Mouse (Mus musculus) heart, postnatal 25 days (tissue): ENCODE results near the gene Tat. TPM values are rescaled to one million over a fixed set of nuclear protein-coding genes. Genes with fewer than 3 reads are reported as not detected.

Source experiments
- DNase-seq: peaks from one replicate; pipeline ENCODE4 v3.0.0; 2022; ENCODE audit warnings: low spot score
- intact Hi-C: fragments of 180-260 bp; cut with DNase I; formaldehyde crosslinking; loops from one replicate; pipeline ENCODE4 v1.15.1; 2025
- total RNA-seq, 2 experiments: library from RNA; stranded (reverse); gene quantifications; 2 replicates each; pipeline ENCODE4 v1.2.3; 2021

The Tat gene
- under 1 TPM; 0.78 to 0.83 TPM for total RNA-seq

DNA sequence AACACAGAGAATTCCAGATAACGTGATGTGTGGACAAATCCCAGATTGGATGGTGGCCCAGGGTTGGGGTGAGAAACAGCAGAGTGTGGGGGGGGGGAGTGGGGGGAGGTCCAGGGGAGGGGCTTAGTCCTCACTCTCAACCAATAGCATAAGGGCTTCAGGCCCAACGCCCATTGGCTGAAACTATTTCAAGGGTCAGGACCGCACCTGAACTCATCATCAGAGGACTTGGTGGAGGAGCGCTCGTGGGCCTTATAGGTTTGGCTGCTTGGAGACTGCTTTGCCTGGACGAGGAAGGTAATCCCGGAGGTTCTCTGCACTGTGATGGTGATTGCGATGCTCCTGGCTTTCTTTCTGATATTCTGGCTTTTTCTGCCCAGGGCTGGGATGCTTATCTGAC, at the start of gene Tat:
Tat (plus strand) TSS at position 214 of the 400 bp plus-strand sequence.
- intact Hi-C loops: no loop called here
- no peak for DNase-seq

DNA sequence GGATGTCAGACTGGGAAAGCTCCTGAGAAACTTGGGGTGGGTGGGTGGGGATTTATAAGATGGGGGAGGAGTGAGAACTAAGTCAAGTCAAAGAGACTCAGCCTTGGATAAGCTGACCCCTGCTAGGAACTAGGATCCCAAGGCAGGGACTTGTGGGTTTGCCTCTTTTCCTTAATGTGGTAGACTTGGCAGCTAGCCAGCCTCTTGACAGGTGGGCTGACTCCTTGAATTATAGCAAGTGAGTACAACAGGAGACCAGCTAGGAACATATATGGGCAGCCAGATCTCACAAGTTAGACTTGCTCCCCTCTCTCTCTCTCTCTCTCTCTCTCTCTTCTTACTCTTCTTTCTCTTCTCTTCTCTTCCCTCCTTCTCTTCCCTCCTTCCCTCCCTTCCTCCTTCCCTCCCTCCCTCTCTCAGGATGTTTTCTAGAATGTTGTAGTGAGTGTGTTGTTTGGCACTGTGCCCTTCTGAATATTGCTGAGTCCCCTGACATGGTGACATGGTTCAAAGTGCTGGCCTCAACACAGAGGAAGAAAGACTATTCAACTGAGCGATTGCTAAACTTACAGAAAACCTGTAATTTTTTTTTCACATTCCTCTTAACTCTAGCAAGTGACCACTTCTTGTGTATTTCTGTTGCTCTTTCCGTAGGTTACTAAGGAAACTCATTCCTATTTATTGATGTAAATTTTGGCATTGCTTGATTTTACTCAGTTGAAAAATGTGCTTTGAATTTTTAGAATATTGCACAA, 48.5 kb upstream of the Tat start:
- no peak for DNase-seq
- intact Hi-C loops: no loop called here

DNA sequence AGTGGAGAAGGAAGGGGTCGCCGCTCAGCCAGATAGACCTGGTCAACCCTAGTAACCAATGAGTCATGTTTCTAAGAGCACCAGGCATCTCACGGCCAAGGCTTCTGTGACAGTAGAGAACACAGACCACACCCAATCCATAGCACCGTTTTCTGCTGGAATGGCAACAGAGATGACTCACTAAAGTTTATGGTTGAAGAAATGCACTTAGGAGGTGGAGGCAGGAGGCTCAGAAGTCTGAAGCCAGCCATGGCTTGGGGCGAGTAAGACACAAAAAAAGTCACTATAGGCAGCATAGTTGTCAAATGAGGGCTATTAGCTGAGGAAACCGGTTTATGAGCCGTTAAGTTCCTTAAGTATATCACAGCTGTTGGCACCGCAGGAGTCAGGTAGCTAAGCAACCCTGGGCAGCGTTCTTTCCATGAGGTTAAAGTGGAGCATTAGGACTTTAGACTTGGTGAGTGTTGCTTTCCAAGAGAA, 45.0 kb upstream of the Tat start:
- intact Hi-C loops: no loop called here
- no peak for DNase-seq

DNA sequence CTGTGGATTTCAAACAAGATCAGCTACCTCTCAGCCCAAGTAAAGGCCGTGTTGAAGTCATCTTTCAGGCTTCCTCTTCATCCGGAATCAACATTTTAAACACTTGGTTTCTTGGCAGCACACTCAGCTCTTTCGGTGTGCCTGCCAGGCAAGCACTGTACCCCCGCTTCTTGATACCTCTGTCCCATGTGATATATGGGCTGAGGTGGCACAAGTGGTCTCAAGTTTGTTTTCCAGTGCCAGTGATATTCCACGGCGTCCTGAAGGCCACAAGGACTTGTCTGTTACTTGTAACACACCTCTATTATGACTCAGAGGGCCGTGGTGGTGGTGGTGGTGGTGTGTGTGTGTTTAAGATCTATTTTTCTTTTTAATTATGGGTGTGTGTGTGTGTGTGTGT, 44.5 kb upstream of the Tat start:
- DNase-seq: no peak
- intact Hi-C loops: no loop called here

DNA sequence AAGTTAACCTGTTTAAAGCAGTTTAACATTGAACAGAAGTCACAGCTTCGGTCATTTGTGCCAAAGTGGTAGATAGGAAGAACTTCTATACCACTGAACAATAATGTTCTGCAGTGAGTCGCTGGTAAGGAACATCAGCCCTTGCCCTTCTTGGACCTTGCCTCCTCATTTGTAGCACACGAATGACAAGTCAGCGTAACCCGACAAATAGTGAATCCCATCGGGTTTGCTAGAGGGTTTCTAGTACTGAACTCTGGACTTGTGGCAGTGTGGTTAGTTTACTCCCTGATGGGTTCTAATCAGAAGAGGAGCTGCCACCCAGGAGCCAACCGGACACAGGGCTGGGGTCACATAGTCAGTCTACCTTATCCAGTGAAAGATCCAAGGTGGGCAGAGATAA, 44.0 kb upstream of the Tat start:
- intact Hi-C loops: no loop called here
- no peak for DNase-seq

DNA sequence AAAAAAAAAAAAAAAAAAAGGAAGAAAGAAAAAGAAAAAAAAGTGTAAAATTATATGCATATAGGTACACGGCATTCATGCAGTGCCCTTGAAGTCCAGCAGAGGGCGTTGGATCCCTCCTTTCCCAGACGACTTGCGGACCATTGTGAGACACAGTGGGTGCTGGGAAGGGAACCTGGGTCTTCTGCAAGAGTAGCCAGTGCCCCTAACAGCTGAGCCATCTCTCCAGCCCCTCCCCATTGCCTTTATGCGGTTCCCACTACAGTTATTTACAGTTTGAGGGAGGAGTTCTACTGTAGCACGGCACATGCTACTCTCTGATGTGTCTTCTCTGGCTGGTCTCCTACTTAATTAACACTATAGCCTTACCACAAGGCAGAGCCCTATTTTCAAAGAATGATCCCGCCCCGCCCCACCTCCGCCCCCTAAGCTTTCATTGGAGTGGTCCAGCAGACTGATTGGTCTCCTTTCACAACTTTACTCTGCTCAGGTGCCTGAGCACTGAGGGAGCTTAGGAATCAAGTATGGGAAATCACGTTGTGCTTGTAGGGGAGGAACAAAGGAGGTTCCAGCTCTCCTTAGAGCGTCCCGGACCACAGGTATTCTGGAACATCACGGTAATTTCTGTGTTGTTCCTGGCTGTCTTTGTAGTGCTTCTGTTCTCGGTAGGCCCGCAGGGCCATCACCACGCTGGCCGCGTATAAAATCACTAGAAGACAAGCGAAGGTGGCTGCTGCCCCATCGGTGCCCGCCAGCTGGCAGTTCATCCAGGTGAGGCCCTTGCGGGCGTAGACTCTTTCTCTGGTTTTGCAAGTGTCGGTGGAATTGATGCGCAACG, 42.6 kb upstream of the Tat start:
- no peak for DNase-seq
- intact Hi-C loops: no loop called here

DNA sequence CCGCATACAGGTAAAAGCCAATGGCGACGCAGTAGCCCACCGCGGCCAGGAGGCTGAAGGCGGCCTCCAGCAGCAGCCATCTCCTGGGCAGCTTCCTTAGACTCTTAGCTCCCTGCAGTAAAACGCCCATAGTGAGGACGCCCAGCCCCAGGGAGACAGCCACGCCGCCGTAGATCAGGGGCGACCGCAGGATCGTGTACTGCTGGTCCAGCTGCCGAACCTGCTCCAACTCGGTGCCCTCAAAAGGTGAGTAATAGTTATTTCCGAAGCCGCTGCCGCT, 42.0 kb upstream of the Tat start:
- intact Hi-C loops: no loop called here
- DNase-seq: no peak

DNA sequence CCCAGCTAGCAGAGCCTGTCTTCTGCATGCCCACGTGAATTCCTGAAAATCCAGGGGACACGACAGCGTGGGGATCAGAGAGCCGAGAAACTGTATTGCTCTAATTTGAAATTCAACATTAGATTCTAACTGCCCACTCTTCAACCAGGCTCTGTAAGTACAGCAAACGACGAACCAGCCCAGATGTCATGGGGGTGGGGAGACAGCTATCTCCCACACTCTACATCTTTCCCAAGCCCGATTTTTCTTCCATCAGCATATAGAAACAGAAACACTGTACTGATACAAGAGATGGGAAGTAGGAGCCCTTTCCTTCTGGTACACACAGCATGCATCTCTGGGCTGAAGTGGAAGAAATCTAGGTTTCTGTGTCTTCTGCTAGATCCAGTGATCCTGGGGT, 38.1 kb upstream of the Tat start:
- intact Hi-C loops: no loop called here

DNA sequence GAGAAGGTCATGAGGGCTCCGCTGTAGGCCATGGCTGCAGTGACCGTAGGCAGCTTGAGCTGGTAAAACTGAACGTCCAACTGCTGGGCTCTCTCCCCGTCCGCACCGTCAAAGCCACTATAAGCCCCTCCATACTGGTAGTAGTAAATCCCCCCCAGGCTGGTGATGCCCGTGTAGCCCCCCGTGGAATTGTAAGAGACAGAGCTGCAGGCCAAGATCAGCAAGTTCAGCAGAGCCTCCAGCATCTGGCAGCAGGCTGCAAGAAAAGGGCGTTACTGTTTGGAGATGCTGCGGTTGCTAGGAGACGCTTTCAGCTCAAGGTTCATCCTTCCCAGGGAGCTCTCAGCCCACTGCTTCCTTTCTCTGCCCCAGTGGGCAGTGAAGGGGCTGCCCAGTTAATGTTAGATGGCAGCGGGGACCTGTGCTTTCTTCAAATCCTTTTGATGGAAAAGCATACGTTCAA, 35.7 kb upstream of the Tat start:
- intact Hi-C loops: no loop called here

More for the DNA sequence above, 38.1 kb upstream of the Tat start:
- DNase-seq: no peak

DNA sequence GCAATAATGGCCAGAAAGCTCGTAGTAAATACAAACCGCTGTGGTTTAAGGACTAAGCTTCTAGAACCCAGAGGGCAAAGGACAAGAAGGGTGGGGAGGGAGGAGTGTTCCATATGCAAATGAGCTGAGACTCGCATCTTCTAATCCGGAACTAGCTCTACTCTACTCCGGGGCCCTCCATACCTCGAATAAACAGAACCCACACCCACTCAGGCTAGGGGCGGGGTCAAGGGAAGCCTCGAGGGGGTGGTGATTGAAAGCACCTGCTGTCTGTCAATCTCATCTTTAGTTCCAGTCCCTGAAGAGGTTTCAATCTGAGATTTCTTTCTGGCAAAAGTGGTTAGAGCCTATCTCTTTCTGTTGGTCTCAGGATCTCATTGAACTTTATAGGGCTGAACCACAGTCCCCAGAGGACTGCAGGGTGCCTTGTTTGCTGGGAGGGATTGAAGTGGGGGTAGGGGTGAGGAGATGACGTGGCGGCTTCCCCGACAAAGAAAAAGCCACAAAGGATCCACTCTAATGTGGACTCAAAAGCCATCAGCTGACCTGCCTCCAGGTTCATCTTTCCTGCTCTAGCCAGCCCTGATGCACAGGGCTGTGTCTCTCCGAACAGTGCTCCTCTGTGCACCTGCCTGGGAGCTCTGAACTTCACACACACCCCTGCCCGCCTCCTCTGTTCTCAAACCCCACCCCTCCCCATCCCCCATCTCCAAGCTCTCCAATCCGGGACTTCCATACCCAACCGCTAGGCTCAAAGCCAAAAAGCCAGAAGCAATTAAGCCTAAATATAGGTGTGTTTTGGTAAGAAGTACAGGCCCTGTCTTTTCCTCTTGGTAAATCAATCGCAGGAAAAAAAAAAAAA, 32.8 kb upstream of the Tat start:
- DNase-seq: no peak
- intact Hi-C loops: no loop called here

More for the DNA sequence above, 35.7 kb upstream of the Tat start:
- DNase-seq: no peak

DNA sequence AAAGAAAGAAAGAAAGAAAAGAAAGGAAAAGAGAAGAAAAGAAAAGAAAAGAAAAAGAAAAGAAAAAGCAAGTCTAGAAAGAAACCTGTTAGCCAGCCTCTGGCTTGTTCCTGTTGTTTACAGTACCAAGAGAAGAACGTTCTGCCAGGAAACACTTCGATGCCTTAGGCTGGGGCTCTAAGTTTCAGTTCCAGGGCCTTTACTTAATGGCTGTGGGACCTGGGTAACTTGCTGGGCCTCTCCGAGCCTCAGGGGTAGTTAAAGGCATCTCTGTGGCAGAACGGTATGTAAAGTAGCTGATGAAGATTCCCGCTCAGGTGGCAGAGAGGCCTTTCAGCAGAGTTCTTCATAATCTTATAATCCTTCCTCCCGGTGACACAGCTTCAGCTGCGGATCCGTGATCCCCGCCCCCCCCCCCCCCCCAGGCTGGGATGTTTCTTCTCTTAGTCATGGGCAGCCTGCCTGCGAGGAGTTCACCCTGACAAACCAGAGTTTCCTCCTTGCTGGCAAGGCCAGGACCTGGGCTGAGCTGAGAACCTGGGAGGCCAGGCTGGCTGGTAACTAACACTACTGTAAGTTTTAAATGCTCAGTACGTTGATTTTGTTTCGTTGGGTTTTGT, 32.1 kb upstream of the Tat start:
- intact Hi-C loops: no loop called here
- DNase-seq: no peak

DNA sequence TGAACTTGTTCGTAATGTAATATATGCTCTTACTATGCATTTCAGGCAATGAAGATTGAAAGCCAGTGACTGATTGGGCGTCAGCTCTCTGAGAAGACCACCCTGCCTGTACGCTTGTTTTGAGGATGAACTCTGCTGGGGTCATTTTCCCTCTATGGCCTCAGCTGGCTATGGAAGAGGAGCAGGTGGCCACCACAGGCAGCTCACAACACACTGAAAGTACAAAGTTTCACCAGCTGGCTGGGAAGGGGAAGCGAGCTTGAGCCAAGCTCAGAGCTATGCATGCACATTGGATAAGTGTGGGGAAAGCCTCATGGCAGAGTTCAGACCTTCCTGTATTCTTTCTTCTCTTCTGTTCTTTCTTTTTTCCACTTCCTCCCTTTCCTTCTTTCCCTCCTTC, 31.1 kb upstream of the Tat start:
- DNase-seq: no peak
- intact Hi-C loops: no loop called here

DNA sequence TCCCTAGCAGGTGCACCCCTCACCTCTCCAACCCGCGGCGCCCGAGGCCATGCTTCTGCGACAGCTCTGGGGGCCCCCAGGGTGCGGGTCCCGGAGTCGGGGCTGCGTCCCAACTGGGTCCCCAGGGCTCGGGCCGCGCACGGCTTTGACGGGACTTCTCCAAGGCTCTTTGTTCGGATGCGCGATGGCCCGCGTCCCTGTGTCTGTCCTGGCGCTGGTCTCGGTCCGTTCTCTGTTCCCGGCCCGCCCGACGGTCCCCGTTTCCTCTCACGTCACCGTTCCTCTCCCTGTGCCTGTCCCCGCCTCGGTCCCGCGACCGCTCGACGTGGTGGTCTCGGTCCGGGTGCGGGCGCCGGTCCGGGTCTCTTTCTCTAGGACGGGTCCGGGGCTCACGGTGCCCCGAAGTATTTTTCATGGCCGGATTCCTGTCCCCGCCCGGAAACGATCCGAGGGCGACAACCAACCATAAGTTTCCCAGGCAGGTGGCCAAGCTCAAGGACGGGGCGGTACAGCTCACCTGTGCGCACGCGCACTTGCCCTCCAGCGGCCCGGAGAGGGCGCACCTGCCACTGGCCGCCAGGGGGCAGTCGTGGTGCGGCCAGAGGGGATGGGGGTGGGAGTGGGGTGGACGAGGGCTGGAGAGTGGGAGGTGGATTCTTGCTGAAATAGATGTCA, 28.4 kb upstream of the Tat start, which contains the start of gene Marveld3:
Marveld3 (minus strand) TSS at position 511 of the 675 bp plus-strand sequence.
- no peak for DNase-seq
- intact Hi-C loops: no loop called here

DNA sequence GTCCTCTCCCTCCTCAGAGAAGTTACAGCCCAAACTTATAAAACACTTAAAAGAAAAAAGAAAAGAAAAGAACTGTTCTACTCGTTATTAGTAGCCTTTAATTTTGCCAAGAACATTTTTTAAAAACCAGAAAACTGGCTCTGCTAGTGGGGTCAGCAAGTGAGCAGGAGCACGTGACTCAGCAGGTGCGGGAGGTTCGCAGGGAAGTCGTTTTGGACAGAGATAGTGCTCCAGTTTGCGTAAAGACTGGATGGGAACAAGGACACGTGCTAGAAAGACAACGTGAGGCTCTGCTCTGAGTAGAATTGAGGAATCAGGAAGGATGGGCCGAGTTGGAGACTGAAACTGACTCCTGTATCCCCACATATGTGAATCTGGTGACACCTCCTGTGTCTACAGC, 27.3 kb upstream of the Tat start:
- DNase-seq: no peak
- intact Hi-C loops: no loop called here

DNA sequence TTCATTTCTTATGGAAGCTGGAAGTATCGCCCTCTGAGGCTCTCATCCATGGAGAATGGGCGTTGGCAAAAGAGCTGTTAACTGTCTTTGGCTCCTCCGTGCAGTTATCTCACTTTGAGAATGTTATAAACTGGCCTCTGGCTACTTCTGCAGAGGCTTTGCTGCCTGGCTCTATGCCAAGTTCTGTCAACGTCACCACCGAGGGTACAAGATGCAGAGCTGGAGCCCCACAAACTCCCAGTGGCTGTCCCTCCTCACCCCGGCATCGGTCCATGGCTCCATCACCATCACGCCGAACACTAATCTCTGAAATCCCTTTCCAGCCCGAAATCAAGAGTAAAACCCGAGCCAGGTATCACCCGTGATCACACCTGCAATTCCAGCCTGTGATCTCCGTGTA, 26.8 kb upstream of the Tat start:
- intact Hi-C loops: no loop called here
- DNase-seq: no peak

DNA sequence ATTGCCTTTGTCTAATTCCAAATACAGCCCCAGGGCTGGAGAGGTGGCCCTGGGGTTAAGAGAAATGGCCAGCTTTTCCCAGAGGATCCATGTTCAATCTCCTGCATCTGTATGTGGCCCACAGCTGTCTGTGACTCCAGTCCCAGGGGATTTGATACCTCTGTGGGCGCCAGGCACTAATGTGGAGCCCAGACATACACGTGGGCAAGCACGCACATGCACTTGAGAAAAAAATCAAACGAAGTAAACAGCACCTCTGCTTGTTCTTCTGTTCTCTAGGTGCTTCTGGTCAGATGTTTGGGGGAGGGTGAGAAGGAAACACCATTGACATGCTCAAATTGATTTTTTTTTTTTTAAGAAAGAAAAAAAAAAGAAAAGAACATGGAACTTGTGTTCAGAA, 26.1 kb upstream of the Tat start:
- intact Hi-C loops: no loop called here
- no peak for DNase-seq

DNA sequence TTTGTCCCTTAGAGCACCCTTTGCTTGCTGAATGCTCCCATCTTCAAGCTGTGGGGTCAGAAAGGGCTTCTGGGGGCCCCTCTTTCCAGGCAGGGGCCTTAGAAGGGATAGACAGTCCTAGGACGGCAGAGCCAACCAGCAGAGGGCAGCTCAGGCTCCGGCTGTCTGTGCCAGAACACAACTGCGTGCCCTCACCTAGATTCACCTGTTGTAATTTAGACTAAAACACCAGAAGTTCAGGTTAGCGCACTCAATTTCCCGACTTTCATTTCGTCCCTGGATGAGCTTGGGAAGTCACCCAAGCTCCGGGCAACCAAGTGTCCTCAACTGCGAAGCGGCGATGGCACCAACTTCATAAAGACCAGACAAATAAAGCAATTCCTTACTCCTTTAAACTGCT, 21.4 kb upstream of the Tat start:
- DNase-seq: no peak
- intact Hi-C loops: no loop called here

DNA sequence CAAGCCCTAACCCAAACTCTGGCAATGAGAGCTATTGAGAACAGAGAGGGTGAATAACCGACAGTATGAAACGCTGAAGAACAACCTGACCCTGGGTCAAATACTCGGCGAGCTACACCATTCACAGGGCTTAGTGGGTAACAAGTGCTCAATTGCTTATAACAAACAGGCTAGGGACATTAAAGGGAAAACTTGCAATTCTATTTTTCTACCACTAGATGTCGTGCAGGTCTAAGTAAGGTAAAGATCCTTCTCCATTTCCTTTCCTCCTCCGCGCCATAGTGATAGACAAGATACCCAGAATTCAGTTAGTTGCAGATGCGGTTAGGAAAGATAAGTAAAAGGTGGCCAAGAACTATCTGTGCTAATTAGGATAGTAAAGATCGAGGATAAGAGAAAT, 19.9 kb upstream of the Tat start:
- intact Hi-C loops: loop anchor here (1.0 kb wide), 1 partner anchor 101 kb away; no protein-coding TSS in a partner anchor
- no peak for DNase-seq

DNA sequence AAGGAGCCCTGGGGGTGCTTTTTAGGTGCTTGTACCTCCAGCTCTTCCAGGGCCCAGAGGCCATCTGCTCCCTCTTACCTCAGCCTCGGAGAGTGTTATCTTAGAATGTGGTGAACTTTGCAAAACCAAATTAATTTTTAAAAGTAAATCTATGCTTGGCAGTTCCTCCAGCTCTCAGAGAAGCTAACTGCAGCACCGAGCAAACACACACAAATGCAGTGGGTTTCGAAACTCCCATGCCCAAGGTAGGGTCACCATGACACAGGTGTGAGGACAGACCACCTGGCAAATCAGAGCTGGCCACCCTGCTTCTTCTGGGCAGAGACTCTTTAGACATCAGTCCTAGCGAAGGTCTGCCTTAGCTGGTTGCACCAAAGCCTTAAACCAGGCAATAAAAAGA, 17.3 kb upstream of the Tat start:
- no peak for DNase-seq
- intact Hi-C loops: no loop called here
